Mouse (Mus musculus): ENCODE results near the gene Sh3glb2. TPM values are rescaled to one million over a fixed set of nuclear protein-coding genes. Genes with fewer than 3 reads are reported as not detected.

Gene Sh3glb2
- polyA plus RNA-seq, 1 experiment: 108 TPM

DNA sequence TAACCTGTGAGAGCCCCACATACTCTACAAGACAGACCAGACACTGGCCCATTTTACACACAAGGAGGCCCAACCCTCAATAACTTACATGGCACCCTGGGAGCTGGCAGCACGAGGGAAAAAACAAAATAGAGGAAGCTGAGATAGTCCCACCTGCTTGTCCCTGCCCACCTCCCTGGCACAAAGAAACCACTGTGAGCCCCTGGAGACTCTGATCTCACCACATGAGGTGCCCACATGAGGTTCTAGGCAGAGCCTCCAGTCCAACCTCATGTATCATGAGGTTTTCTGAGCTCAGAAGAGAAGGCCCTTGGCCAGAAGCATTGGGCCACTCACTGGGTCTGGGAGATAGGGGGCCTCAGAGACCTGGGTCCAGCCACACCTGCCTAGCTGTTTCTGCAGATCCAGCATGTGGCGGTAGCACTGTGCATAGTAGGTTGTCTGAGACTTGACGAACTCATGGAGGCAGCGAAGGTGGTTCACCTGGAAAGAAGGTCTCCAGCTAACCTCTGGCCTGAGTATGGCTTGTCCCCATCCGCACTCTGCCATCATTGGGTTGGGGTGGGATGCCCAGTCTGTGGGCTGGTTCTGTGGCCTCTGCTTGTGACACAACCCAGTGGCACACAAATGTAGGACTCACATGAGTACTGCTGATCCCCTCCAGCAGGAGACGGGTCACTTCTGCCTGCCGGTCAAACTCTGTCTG is 13.0 kb downstream of the Sh3glb2 start:
- WGBS: 90% methylated on average over 7 of the region's 7 CpGs
- no peak for DNase-seq (ENCODE audit: low read depth, low spot score)

DNA sequence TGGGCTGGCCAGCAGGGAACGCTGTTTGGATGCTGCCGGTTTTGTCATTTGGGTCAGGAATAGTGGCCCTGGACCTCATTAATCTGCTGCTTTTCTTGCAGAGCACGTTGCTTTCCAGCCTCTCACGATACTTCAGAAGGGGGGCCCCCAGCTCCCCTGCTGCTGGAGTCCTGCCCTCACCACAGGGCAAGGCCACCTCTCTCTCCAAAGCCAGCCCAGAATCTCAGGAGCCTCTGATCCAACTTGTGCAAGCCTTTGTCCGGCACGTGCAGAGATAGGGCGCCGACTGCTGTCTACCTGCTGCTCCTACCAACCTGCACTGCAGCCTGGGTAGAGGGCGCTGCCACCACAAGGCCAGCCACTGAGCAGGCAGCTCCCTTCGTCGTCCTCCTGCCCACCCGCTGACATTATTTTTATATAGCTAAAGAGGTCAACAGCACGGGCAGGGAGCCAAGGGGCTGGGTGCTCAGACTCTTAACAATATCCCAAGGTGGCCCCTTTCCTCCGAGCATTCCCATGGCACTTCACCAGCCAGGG is 15.5 kb downstream of the Sh3glb2 start:
- whole genome bisulfite sequencing: 57% methylated on average over 14 of the region's 14 CpGs
- no peak for DNase-seq (ENCODE audit: low read depth, low spot score)

DNA sequence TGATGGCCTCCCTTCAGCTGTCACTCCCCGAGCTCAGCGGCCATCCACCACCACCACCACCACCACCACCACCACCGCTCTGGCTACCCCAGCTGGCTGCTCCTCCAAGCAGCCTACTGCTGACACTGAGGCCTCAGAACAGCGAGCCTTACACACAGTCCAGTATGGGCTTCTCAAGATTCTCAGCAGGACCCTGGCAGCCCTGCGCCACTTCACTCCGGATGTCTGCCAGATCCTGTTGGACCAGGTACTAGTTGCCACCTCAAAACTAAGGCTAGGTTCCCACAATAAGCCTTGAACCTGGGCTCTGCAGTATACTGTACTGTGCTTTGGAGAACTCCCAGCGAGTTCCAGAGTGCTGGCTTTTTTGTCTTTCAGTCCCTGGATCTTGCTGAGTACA is 16.6 kb downstream of the Sh3glb2 start:
- DNase-seq (ENCODE audit: low read depth, low spot score): no peak
- WGBS: 91% methylated on average over 7 of the region's 7 CpGs

DNA sequence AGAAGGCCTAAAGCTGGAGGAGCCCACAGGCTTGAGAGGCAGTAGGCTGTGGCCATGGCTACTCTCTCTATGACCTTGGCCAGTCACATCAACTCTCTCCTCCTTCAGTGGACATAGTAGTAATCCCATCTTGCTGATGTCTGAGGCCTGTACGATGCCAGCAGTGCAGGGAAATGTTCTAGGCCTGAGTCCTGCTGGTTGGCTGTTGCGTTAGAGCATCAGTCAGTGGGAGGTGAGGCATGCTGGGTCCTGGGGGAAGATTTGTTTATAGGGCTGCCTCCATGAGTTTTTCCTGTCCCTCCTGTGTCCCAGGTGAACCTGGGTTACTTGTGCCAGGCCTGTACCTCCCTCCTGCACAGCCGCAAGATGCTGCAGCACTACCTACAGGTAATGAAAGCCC is 17.1 kb downstream of the Sh3glb2 start:
- 90% methylated on average over 3 of the region's 3 CpGs for WGBS
- DNase-seq (ENCODE audit: low read depth, low spot score): no peak

DNA sequence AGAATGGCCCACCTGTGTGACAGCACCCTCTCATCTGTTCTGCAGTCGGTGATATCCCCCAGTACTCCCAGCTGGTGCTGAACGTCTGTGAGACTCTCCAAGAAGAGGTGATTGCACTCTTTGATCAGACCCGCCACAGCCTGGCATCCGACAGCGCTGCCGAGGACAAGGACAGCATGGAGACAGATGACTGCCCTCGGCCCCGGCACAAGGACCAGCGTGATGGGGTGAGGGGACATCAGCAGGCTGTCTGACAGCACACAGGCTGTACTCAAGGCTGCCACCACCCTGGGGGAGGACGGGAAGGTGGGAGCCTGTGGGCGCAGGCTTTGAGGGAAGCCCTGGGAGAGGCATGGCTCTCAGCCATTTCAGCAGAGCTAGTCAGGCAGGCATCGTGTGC is 22.0 kb downstream of the Sh3glb2 start:
- DNase-seq (ENCODE audit: low read depth, low spot score): no peak
- 92% methylated on average over 12 of the region's 12 CpGs for WGBS

DNA sequence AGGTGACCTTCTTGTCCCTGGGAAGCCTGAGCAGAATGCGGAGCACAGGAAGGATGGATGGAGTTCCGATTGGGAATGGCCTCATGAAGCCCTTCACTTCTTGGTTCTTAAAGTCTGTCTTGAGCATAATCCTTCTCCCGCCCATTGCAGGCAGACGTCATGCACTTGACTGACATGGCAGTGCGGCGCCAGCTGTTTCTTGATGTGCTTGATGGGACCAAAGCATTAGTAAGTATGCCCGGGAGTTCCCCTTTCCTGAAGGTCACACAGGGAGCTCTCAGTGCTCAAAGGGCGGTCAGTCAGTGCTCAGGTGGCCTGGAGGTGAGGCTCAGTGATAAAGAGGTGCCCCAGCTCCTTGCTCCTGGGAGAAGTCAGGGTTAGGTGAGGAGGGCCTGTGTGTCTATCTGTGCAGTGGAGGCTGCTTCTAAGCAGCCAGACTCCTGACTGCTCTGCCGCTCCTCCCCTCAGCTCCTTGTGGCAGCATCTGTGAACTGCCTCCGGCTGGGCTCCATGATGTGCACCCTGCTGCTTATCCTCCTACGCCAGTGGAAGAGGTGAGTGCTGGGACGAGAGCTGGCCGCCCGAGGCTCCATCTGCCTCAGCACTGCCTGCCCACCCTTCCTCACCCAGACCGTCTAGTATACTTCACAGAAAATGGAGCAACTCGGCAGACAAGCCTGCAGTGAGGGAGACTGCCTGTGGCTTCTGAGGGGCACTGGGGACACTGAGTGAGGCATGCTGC is 22.8 kb downstream of the Sh3glb2 start:
- 92% methylated on average over 16 of the region's 16 CpGs for WGBS
- no peak for DNase-seq (ENCODE audit: low read depth, low spot score)

DNA sequence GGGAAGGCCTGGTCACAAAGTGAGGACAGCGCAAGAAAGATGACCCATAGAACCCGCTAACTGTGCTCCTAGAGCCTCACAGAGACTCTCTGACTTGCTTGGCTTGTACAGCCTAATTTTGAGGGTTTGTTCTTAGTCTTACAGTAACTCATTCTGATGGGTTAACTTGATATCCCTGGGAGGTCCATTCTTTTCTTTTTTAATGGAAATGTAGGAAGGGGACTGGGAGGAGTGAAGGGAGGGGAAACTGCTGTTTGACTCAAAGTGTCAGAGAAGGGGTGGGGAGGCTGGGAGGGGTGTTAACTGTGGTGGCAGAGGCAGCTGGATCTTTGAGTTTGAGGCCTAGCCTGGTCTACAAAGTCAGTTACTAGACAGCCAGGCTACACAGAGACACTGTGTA is 23.8 kb downstream of the Sh3glb2 start:
- DNase-seq (ENCODE audit: low read depth, low spot score): no peak
- 97% methylated on average over 2 of the region's 2 CpGs for WGBS

DNA sequence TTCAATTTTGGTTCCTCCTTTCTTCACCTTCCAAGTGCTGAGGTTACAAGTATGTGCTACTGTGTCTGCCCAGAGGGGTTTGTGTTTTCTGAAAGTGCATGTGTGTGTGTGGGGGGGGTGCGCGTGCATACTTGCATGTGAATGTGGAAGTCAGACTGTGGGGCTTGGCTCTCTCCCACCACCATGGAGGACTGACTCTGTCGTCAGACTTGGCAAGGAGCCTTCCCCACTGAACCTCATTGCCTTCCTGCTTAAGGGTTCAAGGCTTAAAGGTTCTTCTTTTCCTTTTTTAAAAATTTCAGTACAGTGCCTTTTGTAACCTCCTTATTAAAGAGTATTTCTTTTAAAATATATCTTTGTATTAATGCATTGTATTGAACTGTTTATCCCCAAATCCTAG is 30.3 kb downstream of the Sh3glb2 start:
- 83% methylated on average over 3 of the region's 3 CpGs for WGBS
- DNase-seq (ENCODE audit: low read depth, low spot score): no peak

DNA sequence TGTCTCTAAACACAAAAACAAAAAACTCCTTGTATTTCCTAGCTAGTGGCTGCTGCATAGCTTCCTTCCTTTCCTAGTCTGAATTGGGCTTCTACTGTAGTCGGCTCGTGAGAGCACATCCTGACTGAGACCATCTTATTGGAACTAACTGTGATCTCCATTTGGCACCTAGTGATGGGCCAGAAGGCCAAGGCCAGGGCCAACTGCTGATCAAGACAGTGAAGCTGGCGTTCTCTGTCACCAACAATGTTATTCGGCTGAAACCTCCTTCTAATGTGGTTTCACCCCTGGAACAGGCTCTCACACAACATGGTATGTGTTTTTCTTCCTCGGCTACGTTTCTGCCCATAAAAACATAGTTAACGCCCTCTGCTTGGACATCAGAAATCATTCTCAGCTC is 31.9 kb downstream of the Sh3glb2 start:
- WGBS: 85% methylated on average over 7 of the region's 7 CpGs
- no peak for DNase-seq (ENCODE audit: low read depth, low spot score)

DNA sequence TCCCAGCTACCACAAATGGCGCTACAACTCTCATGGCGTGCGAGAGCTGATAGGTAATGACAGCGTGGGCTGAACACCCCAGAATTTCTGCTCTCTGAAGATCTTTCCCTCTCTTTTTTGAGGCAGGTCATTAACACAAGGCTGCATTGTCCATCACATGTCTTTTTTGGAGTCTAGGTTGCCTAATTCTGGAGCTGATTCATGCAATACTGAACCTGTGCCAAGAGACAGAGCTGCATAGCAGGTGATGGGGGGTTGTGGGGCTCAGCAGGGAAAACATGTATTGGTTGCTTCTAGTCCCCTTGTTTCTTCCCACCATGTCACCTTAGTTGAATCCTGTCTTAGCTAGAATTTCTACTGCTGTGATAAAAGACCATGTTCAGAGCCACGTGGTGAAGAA is 33.8 kb downstream of the Sh3glb2 start:
- DNase-seq (ENCODE audit: low read depth, low spot score): no peak
- 94% methylated on average over 5 of the region's 5 CpGs for WGBS

DNA sequence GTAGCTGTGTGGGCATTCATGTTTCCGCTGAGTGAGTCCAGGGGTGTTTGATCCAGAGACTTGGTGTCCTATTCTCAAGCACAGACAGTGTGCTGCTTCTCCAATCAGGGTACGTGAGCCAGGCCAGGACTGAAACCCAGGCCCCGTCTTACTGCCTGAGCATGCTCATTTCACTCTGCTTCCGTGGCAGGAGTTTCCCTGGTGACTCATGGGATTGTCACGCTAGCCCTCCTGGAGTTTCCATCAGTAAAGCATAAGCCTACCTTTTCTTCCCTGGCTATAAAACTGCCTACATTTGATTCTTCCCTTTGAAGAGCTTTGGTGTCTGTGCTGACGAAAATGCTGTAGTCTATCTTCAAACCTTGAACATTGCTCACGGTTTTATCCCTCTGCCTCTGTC is 36.0 kb downstream of the Sh3glb2 start:
- 86% methylated on average over 7 of the region's 7 CpGs for WGBS

DNA sequence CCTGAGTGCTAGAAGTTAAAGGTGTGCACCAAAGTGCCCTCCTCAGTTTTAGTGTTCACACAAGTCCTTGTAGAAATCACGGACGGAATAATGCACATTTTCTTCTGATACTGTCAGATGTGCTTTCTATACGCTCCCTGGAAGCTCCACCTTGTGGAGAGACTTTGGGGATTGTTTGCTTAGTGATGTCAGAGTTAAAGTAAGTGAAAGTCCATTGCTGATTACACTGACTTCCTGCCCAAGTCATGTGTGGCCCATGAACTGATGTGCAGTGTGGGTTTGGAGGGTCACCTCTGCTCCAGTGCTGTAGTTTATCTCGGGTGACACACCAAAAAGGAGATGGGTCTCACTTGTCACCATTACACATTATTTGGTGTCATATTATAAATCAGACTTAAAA is 39.9 kb downstream of the Sh3glb2 start:
- peak; percentile 6 for DNase-seq (ENCODE audit: low read depth, low spot score)
- WGBS: 41% methylated on average over 4 of the region's 4 CpGs

More for the DNA sequence above, 36.0 kb downstream of the Sh3glb2 start:
- no peak for DNase-seq (ENCODE audit: low read depth, low spot score)

DNA sequence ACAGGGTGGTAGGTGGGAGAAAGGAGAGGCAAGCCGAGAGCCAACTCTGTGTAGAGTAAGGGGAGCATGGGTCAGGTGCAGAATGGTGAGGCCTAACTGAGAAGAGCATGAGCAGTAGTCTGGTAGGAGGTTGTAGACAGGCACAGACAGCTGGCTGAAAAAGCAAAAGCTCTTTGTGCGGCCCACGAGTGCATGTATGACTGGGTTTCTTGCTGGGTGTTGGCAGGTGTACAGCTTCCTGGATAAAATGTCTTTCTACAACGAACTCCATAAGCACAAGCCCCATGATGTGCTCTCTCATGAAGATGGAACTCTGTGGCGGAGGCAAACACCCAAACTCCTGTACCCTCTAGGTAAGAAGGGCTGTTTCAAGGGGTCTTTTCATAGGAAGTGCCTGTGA is 42.2 kb downstream of the Sh3glb2 start:
- 90% methylated on average over 5 of the region's 5 CpGs for WGBS
- no peak for DNase-seq (ENCODE audit: low read depth, low spot score)

DNA sequence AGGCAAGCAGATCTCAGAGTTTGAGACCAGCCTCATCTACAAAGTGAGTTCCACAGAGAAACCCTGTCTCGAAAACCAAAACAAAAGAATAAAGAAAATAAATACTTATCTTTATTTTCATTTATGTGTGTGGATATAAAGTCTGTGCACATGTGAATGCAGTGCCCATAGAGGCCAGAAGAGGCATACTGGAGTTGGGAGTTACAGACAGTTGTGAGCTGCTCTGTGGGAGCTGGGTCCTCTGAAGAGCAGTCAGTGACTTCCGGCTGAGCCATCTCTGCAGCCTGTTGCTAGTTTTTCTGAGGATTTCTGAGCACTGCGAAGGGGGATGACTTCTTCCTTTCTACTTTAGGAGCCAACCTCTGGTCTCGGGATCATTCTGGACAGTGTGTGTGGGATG is 43.0 kb downstream of the Sh3glb2 start:
- 94% methylated on average over 4 of the region's 4 CpGs for WGBS
- no peak for DNase-seq (ENCODE audit: low read depth, low spot score)

DNA sequence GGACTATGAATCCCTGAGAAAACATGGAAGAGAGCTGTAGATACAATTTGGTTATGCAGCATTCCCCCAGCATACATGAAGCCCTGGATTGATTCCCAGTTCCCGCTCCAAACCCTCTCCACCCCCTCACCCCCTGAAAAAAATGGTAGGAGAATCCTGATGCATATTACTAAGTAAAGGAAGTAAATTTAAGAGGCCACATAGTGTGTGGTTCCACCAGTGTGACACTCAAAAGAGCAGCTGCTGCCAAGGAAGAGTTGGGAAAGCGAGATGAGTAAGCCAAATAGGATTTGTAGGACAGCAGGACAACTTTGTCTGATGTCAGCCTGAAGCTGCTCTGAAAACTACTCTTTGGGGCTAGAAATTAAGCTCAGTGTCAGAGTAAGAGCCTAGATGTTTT is 47.7 kb downstream of the Sh3glb2 start:
- WGBS: 91% methylated on average over 2 of the region's 2 CpGs
- no peak for DNase-seq (ENCODE audit: low read depth, low spot score)

DNA sequence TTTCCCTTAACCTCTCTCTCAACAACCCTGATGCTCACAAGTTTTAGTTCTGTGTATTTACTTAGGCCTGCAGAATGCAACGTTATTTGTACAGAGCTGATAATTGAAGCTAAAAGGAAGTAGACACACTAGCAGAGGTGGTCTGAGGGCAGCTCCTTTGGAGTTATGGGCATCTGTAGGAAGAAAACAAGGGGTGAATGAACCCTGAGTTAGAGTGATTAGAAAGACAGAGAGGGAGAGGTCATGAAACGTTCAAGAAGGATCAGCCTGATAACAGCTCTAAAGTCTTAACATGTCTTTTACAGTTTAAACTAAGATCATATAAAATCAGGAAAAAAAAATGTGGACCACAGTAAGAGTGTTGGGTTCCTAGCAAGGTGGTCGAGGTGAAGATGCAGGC is 49.8 kb downstream of the Sh3glb2 start:
- no peak for DNase-seq (ENCODE audit: low read depth, low spot score)
- 67% methylated on average over 3 of the region's 3 CpGs for WGBS

DNA sequence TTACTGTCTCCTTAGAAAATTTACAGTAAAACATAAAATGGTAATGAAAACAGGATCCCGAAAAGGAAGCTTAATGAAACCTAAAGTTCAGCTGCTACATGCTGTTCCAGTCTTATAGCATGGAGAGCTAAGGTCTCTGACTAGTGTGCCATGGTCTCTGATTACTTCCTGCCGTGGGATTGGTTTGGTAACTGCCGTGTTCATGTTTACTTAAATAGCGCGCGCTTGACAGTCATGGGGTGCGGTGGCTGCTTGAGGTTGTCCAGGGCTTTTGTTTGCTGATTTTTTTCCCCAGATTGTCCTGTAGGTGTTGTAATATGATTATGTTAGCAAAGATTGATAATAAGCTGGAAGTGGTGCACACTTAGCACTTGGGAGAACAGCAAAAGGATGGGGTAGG is 53.0 kb downstream of the Sh3glb2 start:
- no peak for DNase-seq (ENCODE audit: low read depth, low spot score)
- 73% methylated on average over 7 of the region's 7 CpGs for WGBS

DNA sequence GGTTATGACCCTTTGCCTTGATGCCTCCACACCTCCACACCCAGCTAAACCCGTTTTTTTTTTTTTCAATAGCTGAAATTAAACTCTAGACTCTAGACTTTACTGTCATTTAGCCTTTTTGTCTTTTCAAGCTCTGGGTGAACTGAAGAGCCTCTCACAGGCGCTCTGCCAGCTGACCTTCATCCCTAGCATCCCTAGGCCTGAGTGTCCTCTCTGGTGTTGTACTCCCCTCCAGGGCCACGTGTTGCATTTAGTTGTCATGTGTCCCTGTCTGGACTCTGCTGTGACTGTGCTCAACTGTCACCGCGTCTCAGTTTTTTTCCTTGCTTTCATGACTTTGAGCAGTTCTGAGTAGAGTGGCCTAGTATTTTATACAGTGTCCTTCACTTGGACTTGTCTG is 59.2 kb downstream of the Sh3glb2 start:
- 82% methylated on average over 5 of the region's 5 CpGs for WGBS
- no peak for DNase-seq (ENCODE audit: low read depth, low spot score)

DNA sequence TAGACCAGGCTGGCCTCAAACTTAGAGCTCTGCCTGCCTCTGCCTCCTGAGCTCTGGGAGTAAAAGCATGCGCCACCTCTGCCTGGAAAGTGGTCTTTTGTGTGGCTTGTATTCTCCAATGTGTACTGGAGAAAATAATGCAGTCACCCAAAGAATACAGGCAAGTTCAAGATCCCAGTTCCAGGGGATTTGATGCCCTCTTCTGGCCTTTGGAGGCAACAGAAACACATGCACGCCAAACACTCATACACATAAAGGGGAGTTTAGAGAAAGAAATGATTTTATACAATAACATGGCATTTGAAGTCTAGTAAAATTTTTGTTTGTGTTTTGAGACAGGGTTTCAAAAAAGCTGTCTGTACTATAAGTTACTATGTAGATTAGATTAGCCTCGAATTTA is 59.6 kb downstream of the Sh3glb2 start:
- DNase-seq (ENCODE audit: low read depth, low spot score): no peak
- WGBS: 67% methylated on average over 3 of the region's 3 CpGs

Data from large intestine, adult 2 months (tissue).